Mouse (Mus musculus) CD4-positive helper T cell, adult 2 months (primary cell): ENCODE data around the gene Nosip.

Experiments
- DNase-seq: peaks from one replicate; pipeline ENCODE4 v3.0.0-alpha.2; 2012; ENCODE audit warnings: low read depth, missing footprints, low spot score

Gene Nosip

DNA sequence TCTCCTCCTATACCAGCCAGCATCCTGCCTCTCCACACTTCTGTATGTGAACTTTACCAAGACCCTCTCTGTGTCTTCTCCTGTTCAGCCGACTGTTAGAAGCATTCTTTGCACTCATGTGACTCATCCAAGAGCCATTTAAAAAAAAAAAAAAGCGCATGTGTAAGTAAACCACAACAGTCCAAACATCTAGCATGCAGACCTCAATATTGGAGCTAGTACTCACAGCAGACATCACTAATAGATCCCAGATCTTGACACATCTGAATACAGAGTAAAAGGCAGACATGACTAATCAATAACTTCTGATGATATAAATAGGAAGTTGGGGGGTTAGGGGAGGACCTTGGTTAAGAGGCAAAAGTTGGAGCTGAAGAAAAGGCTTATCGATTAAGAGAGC, 26.6 kb upstream of the Nosip start:
- DNase-seq = no peak

DNA sequence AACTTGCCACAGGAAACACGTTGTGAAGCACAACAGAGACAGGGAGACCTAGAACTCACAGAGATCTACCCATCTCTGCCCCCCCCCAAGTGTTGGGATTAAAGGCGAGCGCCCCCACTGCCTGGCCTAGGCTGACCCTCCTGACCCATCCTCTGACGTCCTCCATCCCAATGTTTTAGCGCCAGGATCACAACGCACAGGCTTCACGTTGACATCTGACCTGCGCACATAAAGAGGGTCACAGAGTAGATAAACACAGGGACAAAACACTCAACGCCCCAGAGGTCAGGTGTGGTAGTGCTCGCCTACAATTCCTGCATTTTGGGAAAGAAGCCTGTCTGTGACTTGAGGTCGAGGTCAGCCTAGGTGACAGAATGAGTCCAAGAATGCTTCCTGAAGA, 25.5 kb upstream of the Nosip start:
- no peak for DNase-seq

DNA sequence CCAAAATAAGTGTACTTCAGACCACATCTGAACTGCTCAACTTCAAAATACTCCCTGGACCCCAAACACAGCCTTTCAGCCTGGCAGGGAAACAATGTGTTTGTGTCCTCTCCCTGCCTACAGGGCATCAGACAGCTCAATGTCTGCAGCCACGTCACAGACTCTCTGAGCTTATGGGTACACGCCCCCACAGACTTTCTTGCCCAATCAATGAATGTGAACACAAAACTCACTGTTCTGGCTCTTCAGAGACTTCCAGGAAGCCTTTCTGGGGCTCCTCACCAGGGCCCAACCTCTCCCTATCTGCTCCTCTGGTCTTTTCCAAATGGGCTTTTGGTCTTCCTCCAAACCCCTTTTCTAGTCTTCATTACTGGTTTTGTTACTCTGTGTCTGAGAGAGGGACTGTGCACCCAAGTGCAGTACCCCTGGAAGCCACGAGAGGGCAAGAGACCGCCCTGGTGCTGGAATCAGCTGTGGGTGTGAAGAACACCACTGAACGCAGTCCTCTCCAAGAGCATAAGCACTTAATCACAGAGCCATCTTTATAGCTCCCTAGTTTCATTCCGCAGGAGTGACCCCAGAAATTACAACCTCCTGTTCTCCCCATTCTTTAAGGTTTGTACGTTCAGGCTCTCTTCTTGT, 24.4 kb upstream of the Nosip start:
- peak; percentile 67 for DNase-seq

DNA sequence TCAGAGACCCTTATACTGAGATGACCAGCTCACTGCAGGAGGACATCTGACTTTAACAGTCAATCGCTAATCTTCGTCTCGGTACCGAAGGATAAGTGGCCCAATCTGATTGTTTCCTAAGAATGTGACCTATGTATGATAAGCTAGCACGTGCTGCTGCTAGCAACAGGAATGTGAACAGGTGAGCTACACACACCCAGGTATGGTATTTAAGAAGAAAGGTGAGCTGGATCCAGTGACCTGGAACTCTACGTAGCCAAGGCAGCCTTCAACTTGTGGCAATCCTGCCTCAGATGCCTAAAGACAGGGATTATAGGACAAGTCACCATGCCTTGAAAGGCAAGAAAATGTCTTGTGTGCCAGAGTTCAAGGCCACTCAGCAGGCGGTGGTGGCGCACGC, 23.8 kb upstream of the Nosip start:
- DNase-seq = no peak

DNA sequence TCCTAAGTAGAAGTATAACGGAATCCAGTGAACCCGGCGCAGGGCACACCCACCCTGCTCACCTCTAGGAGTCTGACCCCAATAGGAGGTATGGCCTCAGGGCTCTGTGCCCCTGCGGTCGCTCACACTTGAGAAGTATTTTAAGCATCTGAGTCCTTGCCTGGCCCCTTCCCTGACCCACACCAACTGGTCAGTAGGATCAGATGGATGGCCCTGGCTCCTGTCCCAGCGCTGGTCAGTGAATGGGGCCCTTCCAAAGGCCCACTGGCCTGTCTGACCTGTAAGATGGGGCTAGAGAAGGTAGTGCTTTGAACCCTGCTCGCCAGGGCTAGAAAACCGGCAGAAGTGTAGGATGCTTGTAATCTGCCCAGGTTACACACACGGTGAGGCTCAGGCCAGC, 21.4 kb upstream of the Nosip start:
- no peak for DNase-seq

DNA sequence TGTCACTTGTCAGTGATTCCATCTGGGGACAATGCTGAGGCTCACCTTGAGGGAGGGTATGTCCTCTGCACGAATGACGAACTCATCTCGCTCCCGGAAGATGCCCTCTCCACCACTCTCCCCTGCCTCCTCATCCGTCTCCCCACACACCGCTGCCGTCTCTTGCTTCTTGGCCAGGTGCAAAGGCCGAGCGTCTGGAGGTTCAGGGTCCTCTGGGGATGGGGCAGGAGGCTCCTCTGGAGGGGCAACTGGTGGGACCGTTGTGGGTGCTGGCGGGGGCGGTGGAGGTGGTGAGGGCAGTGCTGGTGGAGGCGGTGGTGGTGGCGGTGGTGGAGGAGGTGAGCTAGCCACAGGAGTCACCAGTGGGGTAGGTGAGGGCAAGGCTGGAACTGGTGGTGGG, 18.9 kb upstream of the Nosip start:
- no peak for DNase-seq

DNA sequence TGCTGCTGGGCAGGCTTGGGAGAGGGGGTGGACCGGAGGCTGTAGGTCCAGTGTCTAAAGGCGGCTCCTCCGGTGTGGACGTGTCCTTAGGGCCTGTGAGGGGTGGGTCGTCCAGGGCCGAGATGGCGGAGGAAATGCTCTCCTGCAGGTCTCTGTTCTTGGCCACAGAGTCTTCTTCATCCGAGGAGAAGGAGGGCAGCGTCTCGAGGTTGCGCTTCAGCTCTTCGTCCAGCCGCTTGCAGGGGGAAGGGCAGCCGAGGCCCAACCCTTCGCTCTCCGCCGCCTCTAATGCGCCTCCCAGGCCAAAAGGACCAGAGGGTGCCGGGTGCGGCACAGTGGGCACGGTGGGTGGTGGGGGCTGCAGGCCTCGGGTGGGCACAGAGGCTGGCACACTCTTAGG, 16.5 kb upstream of the Nosip start:
- DNase-seq = no peak

DNA sequence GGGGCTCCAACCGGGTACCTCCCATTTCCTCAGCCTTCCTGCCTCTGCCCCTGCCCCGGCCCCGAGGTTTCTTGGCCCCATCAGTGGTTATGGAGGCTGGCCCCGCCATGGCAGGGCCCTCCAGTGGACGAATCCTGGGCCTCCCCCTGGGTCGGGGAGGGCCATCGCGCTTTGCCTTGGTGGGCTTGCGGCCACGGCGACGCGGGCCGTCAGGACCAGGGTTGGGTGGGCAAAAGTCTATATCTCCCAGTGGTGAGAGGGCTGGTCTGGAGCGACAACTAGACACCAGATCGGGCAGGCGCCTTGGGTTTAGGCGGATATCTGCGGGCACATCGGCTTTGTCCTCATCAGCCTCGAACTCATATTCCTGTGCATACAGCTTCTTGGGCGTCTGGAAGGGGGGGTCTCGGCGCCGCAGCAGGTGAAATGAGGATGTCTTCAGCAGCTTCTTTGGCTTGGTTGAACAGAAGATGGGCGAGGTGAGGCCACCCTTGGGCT, 15.3 kb upstream of the Nosip start:
- no peak for DNase-seq

DNA sequence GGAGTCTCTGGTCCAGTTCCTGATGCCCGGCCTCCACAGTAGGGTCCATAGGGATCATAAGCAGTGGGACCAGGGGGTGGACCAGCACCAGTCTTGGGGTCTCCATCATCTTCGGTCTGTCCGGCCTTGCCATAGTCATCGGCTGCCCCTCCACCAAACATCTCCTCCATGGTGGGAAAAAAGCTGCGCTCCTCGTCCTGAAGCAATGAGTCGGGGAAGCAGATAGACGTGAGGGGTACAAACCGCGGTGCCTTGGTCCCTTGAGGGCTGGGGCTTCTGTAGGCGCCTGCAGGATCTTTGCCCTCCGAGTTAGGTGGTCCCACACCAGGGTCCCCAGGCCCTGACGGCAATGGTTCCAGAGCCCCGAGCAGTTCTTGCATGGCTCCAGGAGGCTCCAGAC, 14.7 kb upstream of the Nosip start:
- DNase-seq = no peak

DNA sequence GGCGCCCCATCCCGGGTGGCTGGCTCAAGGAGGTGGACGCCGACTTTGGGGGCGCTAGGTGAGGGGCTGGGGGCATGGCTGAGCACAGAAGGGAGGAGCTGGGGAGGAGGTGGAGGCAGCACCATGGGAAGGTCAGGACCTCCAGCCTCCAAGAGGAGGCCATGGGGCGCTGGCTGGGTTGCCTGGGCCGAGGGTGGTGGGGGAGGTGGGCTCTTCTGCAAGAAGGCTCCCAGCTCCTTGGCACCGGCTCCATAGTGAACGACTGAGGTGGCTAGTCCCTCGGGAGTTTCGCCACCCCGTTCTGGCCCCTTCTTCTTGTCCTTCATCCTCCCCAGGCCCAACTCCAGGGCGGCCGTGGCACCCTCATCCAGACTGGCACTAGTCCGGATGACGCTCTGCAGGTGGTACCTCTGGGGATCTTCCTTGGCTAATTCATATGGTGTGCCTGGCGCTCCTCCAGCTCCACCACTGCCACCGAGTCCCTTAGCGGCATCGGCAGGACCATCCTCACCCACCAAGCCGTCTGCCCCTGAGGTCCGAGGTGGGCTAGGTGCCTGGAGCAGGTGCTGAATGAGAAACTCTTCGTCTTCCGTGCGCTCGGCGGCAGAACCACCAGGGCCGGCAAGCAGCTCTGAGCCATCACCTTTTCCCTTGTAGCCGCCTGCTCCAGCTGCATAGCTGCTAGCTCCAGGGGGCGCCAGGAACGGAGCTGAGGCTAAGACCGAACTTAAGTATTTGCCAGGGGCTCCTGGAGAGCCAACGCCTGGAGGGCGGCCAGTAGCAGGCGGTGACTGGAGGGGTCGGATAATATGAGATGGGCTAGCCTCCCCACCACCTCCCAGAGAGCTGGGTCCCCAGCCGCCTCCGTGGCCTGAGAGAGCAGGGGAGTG, 14.0 kb upstream of the Nosip start:
- no peak for DNase-seq

DNA sequence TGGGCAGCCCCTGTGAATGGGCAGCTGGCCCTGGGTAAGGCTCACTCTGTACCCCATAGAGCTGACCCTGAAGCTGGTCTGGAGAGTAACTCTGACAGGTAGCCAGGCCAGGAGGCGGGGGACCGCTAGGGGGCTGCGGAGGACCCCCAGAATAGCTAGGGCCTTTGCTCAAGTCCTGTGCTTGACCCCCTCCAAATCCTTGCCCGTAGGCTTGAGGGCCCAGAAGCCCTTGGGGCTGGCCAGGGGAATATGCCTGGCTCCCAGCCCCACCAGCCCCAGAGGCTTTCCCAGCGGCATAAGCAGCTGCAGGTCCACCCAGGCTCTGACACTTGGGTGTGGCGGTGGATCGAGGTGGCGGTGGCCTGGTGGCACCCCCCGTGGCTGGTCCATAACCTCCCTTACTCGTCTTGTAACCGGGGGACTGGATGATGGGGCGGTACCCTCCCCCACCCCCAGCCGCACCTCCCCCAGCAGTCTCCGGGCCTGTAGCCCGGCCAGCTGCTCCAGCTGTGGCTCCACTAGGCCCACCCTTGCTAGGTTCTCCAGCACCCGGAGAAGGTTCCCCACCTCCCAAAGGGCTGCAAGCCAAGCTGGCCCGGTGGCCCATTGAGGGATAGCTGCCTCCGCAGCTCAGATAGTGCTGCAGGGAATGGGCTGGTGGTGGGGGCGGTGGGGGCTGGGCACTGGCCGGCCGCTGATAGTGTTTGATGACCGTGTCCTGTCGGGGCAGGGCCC, 13.1 kb upstream of the Nosip start:
- DNase-seq = no peak

DNA sequence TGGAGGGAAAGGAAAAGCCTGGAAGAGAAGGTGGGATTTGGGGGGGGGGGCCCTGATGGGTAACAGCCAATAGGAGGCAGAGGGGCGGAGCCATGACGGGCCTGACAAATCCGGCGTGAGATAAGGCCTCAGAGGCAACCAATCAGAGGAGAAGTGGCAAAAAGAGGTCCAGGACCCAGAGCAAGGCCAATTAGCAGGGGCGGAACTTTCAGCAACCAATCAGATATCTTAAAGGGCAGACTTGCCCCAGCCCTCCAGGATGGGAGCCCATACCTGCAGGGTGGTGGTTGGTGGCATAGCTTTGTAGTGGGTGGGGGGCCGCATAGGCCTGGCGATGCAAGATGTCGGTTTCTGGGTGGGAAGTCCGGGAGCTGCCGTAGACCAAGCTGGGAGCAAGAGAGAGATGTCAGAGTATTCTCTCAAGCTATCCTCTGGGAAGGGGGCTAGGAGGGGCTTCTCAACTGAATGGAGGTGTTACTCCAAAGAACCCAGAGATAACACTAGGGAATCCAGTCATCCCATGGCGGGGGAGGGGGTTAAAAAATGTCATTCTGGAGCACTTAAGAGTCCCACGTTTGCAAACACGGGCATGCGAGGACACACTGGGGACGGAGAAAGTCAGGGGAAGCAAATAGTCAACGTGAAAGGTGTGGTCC, 11.2 kb upstream of the Nosip start:
- DNase-seq = peak; percentile 58

DNA sequence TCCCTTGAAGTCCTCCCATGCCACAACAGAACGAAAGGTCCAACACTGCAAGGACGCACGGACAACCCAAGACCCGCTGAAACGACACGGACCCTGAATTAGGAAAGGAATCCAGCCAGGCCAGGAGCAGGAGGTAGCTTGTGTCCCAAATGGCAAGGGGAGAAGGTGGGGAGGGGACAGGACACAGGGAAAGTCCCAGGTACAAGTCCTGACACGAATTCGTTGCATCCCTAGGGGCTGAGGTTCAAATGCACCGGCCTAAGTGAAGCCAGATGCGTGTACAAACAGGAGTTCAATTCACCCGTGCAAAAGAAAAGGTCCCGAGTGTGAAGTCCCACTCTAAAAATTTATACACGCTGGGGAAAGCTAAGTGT, 10.6 kb upstream of the Nosip start:
- peak; percentile 24 for DNase-seq

DNA sequence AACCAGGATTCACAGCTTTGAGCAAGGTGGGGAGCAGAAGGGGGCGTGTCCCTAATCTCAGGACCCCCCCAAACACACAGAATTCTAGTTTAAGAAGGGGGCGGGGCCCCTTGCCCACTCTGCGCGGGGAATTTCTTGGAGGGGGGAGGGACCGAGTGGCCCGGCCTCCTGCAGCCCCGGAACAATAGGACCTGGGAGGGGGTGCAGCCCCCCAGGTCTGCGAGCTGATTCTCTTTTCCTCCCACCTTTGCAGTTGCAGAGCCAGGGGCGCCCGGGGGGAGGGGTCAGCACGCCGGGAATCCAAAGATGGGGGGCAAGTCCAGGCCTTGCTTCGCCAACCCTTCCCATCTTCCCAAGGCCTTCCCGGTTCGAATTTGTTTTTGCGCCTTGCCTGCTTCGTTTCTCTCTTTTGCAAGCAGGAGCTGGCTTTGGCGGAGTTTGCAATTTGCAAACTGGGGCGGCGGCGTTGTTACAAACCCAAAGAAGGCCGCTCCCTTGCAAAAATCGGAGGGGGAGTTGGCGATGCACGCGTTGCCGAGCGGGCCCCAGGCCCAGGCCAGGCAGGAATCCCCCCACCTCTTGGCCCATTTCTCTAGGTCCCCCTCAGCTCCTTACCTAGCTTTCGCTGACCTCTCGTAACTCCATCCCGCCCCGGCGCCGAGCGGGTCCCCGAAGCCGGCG, 9.9 kb upstream of the Nosip start:
- peak; percentile 52 for DNase-seq

DNA sequence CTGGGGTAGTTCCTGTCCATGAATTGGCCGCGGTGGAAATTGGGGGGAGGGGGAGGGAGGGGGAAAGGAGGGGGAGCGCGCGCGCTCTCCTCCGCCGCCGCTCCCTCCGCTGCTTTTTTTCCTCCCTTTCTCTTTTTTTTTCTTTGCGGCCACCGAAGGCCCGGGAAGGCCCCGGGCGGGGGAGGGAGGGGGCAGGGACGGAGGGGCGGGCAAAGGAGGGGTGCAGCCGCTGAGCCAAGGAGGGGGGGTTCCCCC, 9.4 kb upstream of the Nosip start, which contains the start of gene Prr12:
Gene Prr12 (minus strand): TSS at position 20 of the 255 bp plus-strand sequence.
- no peak for DNase-seq

DNA sequence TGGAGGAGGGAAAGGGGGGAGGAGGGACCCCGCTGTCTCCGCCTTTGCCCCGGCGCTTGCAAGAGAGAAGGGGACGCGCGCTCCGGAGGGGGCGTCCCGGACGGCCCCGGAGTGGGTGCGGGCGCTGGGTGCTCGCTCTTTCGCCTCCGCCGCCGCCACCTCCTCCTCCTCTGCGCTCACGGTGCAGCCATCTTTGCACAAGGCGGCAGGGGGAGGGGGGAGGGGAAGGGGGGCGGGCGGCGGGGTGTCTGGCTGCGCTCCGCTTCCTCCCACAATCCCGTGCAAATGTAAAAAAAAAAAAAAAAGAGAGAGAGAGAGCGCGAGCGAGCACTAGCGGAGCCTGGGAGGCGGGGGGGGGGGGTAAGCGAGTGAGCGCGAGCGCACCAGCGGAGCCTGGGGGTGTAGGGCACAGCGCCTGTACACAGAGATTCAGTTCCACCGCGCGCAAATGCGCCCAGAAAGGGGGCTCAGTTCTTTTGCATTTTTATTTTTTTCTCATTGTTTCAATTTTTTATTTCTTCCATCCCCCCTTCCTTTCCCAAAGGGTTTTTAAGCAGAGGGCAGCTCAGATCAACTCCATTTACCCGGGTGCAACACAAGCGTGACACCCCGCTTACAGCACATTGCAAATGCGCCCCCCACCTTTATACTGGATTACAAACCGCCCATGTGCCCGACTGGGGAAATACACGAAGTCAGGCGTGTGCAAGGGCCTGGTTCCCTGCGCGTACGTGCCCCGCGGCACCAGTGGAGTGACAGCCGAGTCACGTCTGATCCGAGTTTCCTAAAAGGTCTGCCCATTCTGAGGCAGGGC, 8.9 kb upstream of the Nosip start:
- peak; percentile 92 for DNase-seq

DNA sequence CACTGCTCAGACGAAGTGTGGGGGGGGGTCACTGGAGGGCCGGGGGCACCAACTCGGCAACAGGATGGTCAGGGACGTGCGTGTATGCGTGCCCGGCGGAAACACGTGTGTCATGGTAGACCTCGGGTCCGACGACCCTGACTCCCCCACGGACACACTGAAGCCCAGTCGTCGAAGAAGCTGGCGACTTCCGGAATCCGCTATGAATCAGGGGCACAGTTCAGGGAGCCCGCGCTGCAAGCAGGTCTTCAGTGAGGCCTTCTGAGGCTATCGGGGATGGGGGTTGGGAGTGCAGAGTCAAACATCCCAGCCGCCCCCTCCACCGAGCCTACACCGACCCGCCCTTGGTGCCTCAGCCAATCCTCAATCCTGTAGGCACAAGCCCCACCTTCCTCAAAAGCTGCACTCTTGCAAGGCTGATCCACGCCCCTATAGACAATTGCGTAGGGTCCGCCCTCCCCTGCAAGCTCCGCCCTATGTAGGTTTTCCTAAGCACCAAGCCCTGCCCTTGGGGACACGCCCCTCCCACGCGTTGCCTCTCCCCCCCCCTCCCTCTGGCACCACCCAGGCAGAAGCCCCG, 8.2 kb upstream of the Nosip start:
- DNase-seq = peak; percentile 98

DNA sequence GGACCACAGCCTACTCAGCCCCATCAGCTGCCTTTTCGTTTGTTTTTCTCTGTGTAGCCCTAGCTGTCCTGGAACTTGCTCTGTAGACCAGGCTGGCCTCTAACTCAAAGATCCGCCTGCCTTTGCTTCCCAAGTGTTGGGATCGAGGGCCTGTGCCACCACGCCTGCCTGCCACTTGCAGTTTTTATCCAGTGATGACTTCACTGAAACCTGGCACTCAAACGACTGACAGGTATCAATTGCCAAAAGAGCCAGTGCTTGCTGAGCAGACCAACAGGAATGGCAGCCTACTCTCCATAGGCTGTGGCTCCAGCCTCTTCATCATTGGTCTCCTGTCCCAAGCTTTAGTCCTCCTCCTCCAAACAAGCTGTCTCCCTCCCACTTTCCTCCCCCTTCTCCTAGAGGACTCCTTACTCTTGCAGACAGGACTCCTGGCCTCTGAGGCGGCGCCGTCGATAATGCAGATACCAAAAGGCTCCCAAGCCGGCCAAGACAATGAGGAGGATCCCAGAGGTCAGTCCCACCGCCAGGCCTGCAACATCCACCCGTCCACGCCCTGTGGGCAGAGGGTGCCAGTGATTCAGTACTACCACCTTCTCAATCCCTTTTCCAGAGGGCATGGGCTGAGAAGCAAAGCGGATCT, 5.8 kb upstream of the Nosip start:
- DNase-seq = no peak

DNA sequence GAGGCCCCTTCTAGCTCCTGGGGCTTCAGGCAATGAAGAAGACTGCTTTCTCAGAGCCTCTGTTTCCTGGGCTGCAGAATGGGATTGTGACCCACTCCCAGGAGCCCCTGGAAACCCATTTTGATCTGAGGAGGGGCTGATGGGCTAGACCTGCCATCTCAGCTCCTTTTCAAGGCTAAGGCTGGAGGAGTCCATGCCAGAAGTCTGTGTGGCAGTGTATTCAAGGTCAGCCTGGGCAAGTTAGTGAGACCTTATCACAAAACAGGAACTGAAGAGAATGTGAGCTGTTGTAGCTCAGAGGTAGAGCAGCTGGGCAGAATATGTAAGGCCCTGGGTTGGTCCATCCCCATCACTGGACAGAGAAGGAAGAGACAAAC, 5.3 kb upstream of the Nosip start:
- no peak for DNase-seq
